Mouse (Mus musculus): ENCODE results near the gene Trim17. TPM values are rescaled to one million over a fixed set of nuclear protein-coding genes. Genes with fewer than 3 reads are reported as not detected.

Gene Trim17
- polyA plus RNA-seq, 1 experiment: 0.23 TPM

DNA sequence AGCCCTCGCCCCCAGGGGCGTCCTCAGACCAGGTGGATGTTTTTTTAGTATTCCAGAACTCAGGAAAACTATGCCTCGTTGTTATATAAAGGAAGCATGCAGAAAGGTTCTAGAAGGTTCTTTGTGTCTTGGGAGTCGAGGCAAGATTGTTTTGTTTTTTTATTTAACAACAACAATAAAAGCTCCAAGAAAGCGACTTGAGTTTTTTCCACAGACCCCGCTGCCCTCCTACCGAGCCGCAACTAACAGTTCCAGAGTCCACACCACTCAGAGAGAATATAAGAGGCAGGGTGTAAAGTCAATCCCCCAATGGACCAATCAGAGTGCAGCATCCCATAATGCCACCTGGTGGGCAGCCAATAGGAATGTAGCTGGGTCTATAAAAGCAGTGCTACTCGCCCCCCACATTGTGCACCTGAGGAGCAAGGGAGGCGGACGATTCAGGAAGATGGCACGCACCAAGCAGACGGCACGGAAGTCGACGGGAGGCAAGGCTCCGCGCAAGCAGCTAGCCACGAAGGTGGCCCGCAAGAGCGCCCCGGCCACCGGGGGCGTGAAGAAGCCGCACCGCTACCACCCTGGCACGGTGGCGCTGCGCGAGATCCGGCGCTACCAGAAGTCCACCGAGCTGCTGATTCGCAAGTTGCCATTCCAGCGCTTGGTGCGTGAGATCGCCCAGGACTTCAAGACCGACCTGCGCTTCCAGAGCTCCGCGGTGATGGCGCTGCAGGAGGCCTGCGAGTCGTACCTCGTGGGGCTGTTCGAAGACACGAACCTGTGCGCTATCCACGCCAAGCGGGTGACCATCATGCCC, 7.1 kb downstream of the Trim17 start:
- WGBS: 75% methylated on average over 50 of the region's 50 CpGs
- Histone ChIP-seq H3K4me1 (ENCODE audit: control insufficient read depth, insufficient read depth, insufficient read length) (peaks cover 6% of the 10 kb centered on the region; the same call in 1 of the 2 replicates), H3K27ac (ENCODE audit: insufficient read depth, low read length) (no peak overlapping the region), H3K27me3 (ENCODE audit: control insufficient read depth, insufficient read depth, low read length) (no peaks in the 10 kb centered on the region), H3K4me3 (ENCODE audit: extremely low read depth, insufficient read depth, insufficient read length) (no peak overlapping the region), H3K36me3 (ENCODE audit: control insufficient read depth, insufficient read depth, low read length) (no peaks in the 10 kb centered on the region)
- TF ChIP-seq POLR2A (IDR thresholded peaks at IDR 0.05; ENCODE audit: low read depth, low read length) (no peak), CTCF (IDR thresholded peaks at IDR 0.05; ENCODE audit: extremely low read depth, insufficient read depth, insufficient read length, insufficient replicate concordance) (no peak)
- no peak for DNase-seq (ENCODE audit: low read depth in 1 of 2, low spot score in 2 of 2)

DNA sequence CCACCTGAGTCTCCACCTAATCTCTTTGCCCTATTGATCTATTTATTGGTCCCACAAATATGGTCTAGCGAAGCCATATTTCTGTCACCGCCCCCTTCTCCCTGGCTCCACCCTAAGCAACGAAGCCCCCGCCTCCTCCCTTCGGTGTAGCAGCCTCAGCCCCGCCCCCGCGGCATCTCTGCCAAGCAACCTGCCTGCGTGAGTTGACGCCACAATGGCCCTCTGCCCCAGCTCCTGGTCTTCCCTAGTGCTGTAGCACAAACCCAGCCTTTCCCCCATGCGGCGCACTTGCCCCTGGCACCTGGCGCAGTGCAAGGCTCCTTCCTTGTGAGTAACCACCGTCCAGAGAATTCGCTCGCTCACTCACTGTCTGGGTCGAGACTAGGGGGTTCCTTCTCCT, 9.1 kb downstream of the Trim17 start:
- peaks cover 4% of the 10 kb centered on the region; the same call in 1 of the 2 replicates for H3K4me1 ChIP-seq (ENCODE audit: control insufficient read depth, insufficient read depth, insufficient read length)
- H3K27me3 ChIP-seq (ENCODE audit: control insufficient read depth, insufficient read depth, low read length): no peaks in the 10 kb centered on the region
- no peaks in the 10 kb centered on the region for H3K36me3 ChIP-seq (ENCODE audit: control insufficient read depth, insufficient read depth, low read length)
- no peak for DNase-seq (ENCODE audit: low read depth in 1 of 2, low spot score in 2 of 2)
- WGBS: 42% methylated on average over 17 of the region's 17 CpGs
- no peak overlapping the region for H3K4me3 ChIP-seq (ENCODE audit: extremely low read depth, insufficient read depth, insufficient read length)
- no peak overlapping the region for H3K27ac ChIP-seq (ENCODE audit: insufficient read depth, low read length)
- no peak for TF ChIP-seq POLR2A (IDR thresholded peaks at IDR 0.05; ENCODE audit: low read depth, low read length)
- no peak for TF ChIP-seq CTCF (IDR thresholded peaks at IDR 0.05; ENCODE audit: extremely low read depth, insufficient read depth, insufficient read length, insufficient replicate concordance)

DNA sequence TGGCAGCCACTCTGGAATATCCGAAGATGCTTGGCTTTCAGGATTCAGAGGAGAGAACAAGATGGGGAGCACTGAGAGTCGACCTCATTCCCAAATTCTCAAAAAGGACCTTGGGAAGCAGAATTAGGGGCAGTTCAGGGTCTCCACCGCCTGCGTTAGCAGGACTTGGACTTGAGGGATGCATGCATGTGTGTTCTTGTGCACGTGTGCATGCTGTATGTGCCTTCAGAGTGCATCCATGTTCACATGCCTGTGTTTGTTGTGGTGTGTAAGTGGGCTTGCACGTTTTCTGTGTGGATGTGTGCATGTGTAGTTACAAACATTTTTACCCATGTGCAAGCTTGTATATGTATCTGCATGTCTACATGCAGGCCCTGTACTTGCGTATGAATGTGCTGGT, 9.7 kb downstream of the Trim17 start:
- WGBS: 91% methylated on average over 7 of the region's 7 CpGs
- TF ChIP-seq CTCF (IDR thresholded peaks at IDR 0.05; ENCODE audit: extremely low read depth, insufficient read depth, insufficient read length, insufficient replicate concordance) (no peak), POLR2A (IDR thresholded peaks at IDR 0.05; ENCODE audit: low read depth, low read length) (no peak)
- Histone ChIP-seq H3K36me3 (ENCODE audit: control insufficient read depth, insufficient read depth, low read length) (no peaks in the 10 kb centered on the region), H3K4me3 (ENCODE audit: extremely low read depth, insufficient read depth, insufficient read length) (no peak overlapping the region), H3K27me3 (ENCODE audit: control insufficient read depth, insufficient read depth, low read length) (no peaks in the 10 kb centered on the region), H3K4me1 (ENCODE audit: control insufficient read depth, insufficient read depth, insufficient read length) (peaks cover 4% of the 10 kb centered on the region; the same call in 1 of the 2 replicates), H3K27ac (ENCODE audit: insufficient read depth, low read length) (no peak overlapping the region)
- no peak for DNase-seq (ENCODE audit: low read depth in 1 of 2, low spot score in 2 of 2)

DNA sequence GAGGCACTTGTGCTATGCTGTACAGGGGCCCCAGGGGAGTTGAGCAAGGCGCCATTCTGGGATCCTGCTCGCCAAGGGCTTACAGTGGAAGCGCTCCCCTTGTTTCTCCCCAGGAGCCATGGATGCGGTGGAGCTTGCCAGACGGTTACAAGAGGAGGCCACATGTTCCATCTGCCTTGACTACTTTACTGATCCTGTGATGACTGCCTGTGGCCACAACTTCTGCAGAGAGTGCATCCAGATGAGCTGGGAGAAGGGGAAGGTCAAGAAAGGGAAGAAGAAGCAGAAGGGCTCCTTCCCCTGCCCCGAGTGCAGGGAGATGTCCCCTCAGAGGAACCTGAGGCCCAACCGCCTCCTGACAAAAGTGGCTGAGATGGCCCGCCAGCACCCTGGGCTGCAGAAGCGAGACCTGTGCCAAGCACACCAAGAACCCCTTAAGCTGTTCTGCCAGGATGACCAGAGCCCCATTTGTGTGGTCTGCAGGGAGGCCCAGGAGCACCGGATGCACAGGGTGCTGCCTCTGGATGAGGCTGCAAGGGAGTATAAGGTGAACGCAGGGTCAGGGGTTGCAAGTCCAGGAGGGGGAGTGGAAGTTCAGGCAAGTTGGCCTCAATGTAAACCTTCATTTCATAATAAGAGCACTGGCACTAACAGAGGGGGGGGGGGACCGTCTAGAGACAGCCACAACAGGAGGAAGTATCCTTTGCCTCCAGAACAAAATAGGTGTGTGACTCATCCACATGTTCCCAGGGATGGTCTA, 10.7 kb downstream of the Trim17 start:
- H3K4me1 ChIP-seq (ENCODE audit: control insufficient read depth, insufficient read depth, insufficient read length): no peaks in the 10 kb centered on the region
- no peaks in the 10 kb centered on the region for H3K36me3 ChIP-seq (ENCODE audit: control insufficient read depth, insufficient read depth, low read length)
- H3K4me3 ChIP-seq (ENCODE audit: extremely low read depth, insufficient read depth, insufficient read length): no peak overlapping the region
- WGBS: 59% methylated on average over 12 of the region's 12 CpGs
- TF ChIP-seq CTCF (IDR thresholded peaks at IDR 0.05; ENCODE audit: extremely low read depth, insufficient read depth, insufficient read length, insufficient replicate concordance): no peak
- TF ChIP-seq POLR2A (IDR thresholded peaks at IDR 0.05; ENCODE audit: low read depth, low read length): no peak
- no peak overlapping the region for H3K27ac ChIP-seq (ENCODE audit: insufficient read depth, low read length)
- no peaks in the 10 kb centered on the region for H3K27me3 ChIP-seq (ENCODE audit: control insufficient read depth, insufficient read depth, low read length)
- DNase-seq (ENCODE audit: low read depth in 1 of 2, low spot score in 2 of 2): no peak

DNA sequence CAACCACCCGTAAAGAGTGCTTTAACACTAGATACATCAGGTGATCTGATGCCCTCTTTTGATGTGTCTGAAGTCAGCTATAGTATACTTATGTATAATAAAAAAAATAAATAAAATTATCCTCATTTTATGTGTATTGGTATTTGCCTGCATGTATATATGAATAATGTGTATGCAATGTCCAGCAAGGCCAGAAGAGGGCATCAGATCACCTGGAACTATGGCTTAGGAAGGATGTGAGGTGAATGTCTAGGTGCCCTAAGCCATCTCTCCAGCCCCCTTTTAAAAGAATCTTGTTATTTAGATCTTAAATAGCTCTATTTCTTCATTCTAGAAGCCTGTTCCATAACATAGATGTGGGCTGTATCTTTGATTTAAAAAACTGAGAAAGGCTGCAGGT, 12.9 kb downstream of the Trim17 start:
- TF ChIP-seq CTCF (IDR thresholded peaks at IDR 0.05; ENCODE audit: extremely low read depth, insufficient read depth, insufficient read length, insufficient replicate concordance): no peak
- TF ChIP-seq POLR2A (IDR thresholded peaks at IDR 0.05; ENCODE audit: low read depth, low read length): no peak
- no peak overlapping the region for H3K4me3 ChIP-seq (ENCODE audit: extremely low read depth, insufficient read depth, insufficient read length)
- peaks cover 4% of the 10 kb centered on the region for H3K36me3 ChIP-seq (ENCODE audit: control insufficient read depth, insufficient read depth, low read length)
- H3K27me3 ChIP-seq (ENCODE audit: control insufficient read depth, insufficient read depth, low read length): no peaks in the 10 kb centered on the region
- no peak for DNase-seq (ENCODE audit: low read depth in 1 of 2, low spot score in 2 of 2)
- WGBS: 92% methylated on average over 1 of the region's 1 CpGs
- no peaks in the 10 kb centered on the region for H3K4me1 ChIP-seq (ENCODE audit: control insufficient read depth, insufficient read depth, insufficient read length)
- H3K27ac ChIP-seq (ENCODE audit: insufficient read depth, low read length): no peak overlapping the region

DNA sequence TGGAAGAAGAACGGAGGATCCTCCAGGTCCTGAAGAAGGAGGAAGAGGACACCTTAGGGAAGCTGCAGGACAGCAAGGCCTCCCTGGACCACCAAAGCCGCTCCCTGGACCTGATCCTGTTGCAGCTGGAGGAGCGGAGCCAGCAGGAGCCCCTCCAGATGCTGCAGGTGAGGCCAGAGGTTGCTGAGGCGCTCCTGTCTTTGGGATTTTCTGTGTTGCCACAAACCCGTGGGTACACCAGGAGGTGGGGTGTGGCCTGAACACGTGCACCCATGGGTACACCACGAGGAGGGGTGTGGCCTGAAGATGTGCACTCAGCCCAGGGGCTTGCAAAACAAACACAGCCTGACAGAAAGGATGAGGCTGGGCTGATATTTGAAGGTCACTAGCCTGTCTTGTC, 14.1 kb downstream of the Trim17 start:
- 60% methylated on average over 7 of the region's 7 CpGs for WGBS

More for the DNA sequence above, 14.1 kb downstream of the Trim17 start:
- H3K4me3 ChIP-seq (ENCODE audit: extremely low read depth, insufficient read depth, insufficient read length): no peak overlapping the region
- H3K36me3 ChIP-seq (ENCODE audit: control insufficient read depth, insufficient read depth, low read length): peaks cover 6% of the 10 kb centered on the region
- H3K27ac ChIP-seq (ENCODE audit: insufficient read depth, low read length): no peak overlapping the region
- DNase-seq (ENCODE audit: low read depth in 1 of 2, low spot score in 2 of 2): no peak
- no peaks in the 10 kb centered on the region for H3K27me3 ChIP-seq (ENCODE audit: control insufficient read depth, insufficient read depth, low read length)
- TF ChIP-seq POLR2A (IDR thresholded peaks at IDR 0.05; ENCODE audit: low read depth, low read length) (no peak), CTCF (IDR thresholded peaks at IDR 0.05; ENCODE audit: extremely low read depth, insufficient read depth, insufficient read length, insufficient replicate concordance) (no peak)
- H3K4me1 ChIP-seq (ENCODE audit: control insufficient read depth, insufficient read depth, insufficient read length): no peaks in the 10 kb centered on the region

All from spleen, adult 2 months (tissue).